Mouse (Mus musculus): ENCODE measurements around the gene Dclk3.

DNA sequence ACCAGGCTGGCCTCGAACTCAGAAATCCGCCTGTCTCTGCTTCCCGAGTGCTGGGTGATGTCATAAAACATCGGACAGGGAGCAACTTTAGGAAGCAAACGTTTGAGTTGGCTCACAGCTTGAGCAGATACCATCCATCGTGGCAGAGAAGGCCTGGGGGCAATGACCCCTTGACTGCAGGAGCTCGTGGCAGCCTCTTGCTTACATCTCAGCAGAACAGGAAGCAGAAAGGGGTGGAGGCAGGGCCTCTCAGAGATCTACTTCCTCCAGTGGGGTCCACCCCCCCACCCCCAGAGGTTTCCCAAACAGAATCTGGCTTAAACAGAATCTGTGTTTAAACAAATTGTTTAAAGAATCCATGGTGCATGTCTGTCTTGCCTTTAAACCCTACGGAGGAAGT is 20.6 kb downstream of the Dclk3 start:
- TF ChIP-seq CTCF (IDR thresholded peaks at IDR 0.05; ENCODE audit: extremely low read depth, insufficient read depth, insufficient read length, insufficient replicate concordance) = no peak
- TF ChIP-seq POLR2A (IDR thresholded peaks at IDR 0.05; ENCODE audit: low read depth, low read length) = no peak
